Mouse (Mus musculus): Measurements from ENCODE around the gene Irak4.

Gene Irak4

GRCm38 (mm10) chr15:94543409-94544051, at the start of gene Irak4, which contains the start of gene Pus7l:
Gene Irak4 (plus strand): TSS chr15:94543643.
Gene Pus7l (minus strand): TSS chr15:94543547.
- peak; percentile 80 to 81 for DNase-seq (ENCODE audit: low spot score in 2 of 2)

- no peak for DNase-seq (ENCODE audit: low spot score in 2 of 2)
Measured at GRCm38 (mm10) chr15:94494445-94494844, 49.0 kb upstream of the Irak4 start.

GRCm38 (mm10) chr15:94495936-94496335, 47.5 kb upstream of the Irak4 start:
- no peak for DNase-seq (ENCODE audit: low spot score in 2 of 2)

- no peak for DNase-seq (ENCODE audit: low spot score in 2 of 2)
Measured at GRCm38 (mm10) chr15:94499260-94499659, 44.2 kb upstream of the Irak4 start.

GRCm38 (mm10) chr15:94503451-94504215, 39.8 kb upstream of the Irak4 start:
- no peak for DNase-seq (ENCODE audit: low spot score in 2 of 2)

- no peak for DNase-seq (ENCODE audit: low spot score in 2 of 2)
Measured at GRCm38 (mm10) chr15:94517913-94518491, 25.4 kb upstream of the Irak4 start.

GRCm38 (mm10) chr15:94520205-94520900, 23.1 kb upstream of the Irak4 start:
- no peak for DNase-seq (ENCODE audit: low spot score in 2 of 2)

- DNase-seq (ENCODE audit: low spot score in 2 of 2), result no peak
Measured at GRCm38 (mm10) chr15:94520959-94521358, 22.5 kb upstream of the Irak4 start.

GRCm38 (mm10) chr15:94523251-94523650, 20.2 kb upstream of the Irak4 start:
- DNase-seq (ENCODE audit: low spot score in 2 of 2), result no peak

GRCm38 (mm10) chr15:94524956-94525355, 18.5 kb upstream of the Irak4 start:
- DNase-seq (ENCODE audit: low spot score in 2 of 2), result no peak

- DNase-seq (ENCODE audit: low spot score in 2 of 2), result no peak
Measured at GRCm38 (mm10) chr15:94530519-94530918, 12.9 kb upstream of the Irak4 start.

- no peak for DNase-seq (ENCODE audit: low spot score in 2 of 2)
Measured at GRCm38 (mm10) chr15:94532306-94532705, 11.1 kb upstream of the Irak4 start.

- DNase-seq (ENCODE audit: low spot score in 2 of 2), result no peak
Measured at GRCm38 (mm10) chr15:94532956-94533355, 10.5 kb upstream of the Irak4 start.

- DNase-seq (ENCODE audit: low spot score in 2 of 2), result no peak
Measured at GRCm38 (mm10) chr15:94535521-94535920, 7.9 kb upstream of the Irak4 start.

GRCm38 (mm10) chr15:94539296-94539695, 4.1 kb upstream of the Irak4 start:
- no peak for DNase-seq (ENCODE audit: low spot score in 2 of 2)

- no peak for DNase-seq (ENCODE audit: low spot score in 2 of 2)
Measured at GRCm38 (mm10) chr15:94542567-94543408, 655 bp upstream of the Irak4 start.

- no peak for DNase-seq (ENCODE audit: low spot score in 2 of 2)
Measured at GRCm38 (mm10) chr15:94544052-94544636, 701 bp downstream of the Irak4 start.

GRCm38 (mm10) chr15:94544844-94545243, 1.4 kb downstream of the Irak4 start:
- no peak for DNase-seq (ENCODE audit: low spot score in 2 of 2)

- no peak for DNase-seq (ENCODE audit: low spot score in 2 of 2)
Measured at GRCm38 (mm10) chr15:94553536-94553935, 10.1 kb downstream of the Irak4 start.

GRCm38 (mm10) chr15:94557442-94557841, 14.0 kb downstream of the Irak4 start:
- peak; percentile 84 to 94 for DNase-seq (ENCODE audit: low spot score in 2 of 2)

Data from frontal cortex, postnatal 25 days (tissue).